Mouse (Mus musculus): ENCODE results near the gene Atxn7l1. TPM values are rescaled to one million over a fixed set of nuclear protein-coding genes. Genes with fewer than 3 reads are reported as not detected.

The Atxn7l1 gene
- total RNA-seq, 2 experiments from 2014 or later = 63.2 to 64.8 TPM

- DNase-seq (ENCODE audit: extremely low spot score in 1 of 2, low spot score in 2 of 2) = no peak
- intact Hi-C loops (cut with DNase I) = no loop called here
- no peak for TF ChIP-seq CTCF (IDR thresholded peaks at IDR 0.05)
- Histone ChIP-seq H3K4me3 (no peak overlapping the region), H3K27ac (no peak overlapping the region)
Measured at GRCm38 (mm10) chr12:33245455-33245854, 98.0 kb downstream of the Atxn7l1 start.

DNA sequence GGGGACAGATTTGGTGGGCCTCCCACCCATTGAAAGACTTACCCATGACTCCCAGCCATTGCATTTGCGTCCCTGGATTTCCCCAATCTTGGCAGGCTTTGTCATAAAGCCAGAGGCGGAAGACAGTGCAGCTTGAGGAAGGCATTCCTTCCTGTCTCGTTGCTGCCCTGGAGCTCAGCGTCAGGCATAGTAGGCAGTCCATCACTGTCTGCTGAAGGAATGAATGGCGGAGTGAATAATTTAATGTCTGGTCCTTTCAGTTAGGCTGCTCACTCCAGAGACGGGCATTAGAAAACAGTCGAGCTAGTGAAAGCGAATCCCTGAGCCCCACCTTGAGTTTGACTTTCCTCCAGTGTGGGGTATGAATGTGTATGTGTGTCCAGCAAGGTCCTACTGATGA lies 99.4 kb downstream of the Atxn7l1 start:
- no peak for TF ChIP-seq CTCF (IDR thresholded peaks at IDR 0.05)
- intact Hi-C loops (cut with DNase I) = no loop called here
- no peak overlapping the region for H3K27ac ChIP-seq
- DNase-seq (ENCODE audit: extremely low spot score in 1 of 2, low spot score in 2 of 2) = no peak
- H3K4me3 ChIP-seq = no peak overlapping the region

DNA sequence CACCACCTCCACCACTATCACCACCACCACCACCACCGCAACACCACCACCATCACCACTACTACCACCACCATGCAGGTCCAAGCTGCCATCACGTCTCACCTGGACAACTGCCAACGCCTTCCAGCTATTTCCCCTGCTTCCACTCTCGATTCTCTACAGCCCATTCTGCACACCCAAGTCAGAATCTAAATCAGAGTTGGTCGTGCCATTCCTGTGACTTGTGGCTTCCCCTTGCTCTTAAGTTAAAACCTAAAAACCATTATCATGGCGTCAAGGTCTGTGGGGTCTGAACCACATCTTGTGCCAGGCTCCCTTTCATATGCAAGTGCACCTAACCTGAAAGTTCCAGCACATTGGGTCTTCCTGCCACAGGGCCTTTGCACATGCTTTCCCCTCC lies 102.7 kb downstream of the Atxn7l1 start:
- no peak overlapping the region for H3K4me3 ChIP-seq
- intact Hi-C loops (cut with DNase I) = no loop called here
- DNase-seq (ENCODE audit: extremely low spot score in 1 of 2, low spot score in 2 of 2) = no peak
- TF ChIP-seq CTCF (IDR thresholded peaks at IDR 0.05) = no peak
- H3K27ac ChIP-seq = no peak overlapping the region

- H3K27ac ChIP-seq = no peak overlapping the region
- intact Hi-C loops (cut with DNase I) = no loop called here
- H3K4me3 ChIP-seq = no peak overlapping the region
- no peak for DNase-seq (ENCODE audit: extremely low spot score in 1 of 2, low spot score in 2 of 2)
- no peak for TF ChIP-seq CTCF (IDR thresholded peaks at IDR 0.05)
Measured at GRCm38 (mm10) chr12:33251399-33251798, 103.9 kb downstream of the Atxn7l1 start.

- no peak for TF ChIP-seq CTCF (IDR thresholded peaks at IDR 0.05)
- H3K27ac ChIP-seq = no peak overlapping the region
- no peak overlapping the region for H3K4me3 ChIP-seq
- DNase-seq (ENCODE audit: extremely low spot score in 1 of 2, low spot score in 2 of 2) = no peak
- intact Hi-C loops (cut with DNase I) = no loop called here
Measured at GRCm38 (mm10) chr12:33252621-33253020, 105.1 kb downstream of the Atxn7l1 start.

GRCm38 (mm10) chr12:33253206-33253605 lies 105.7 kb downstream of the Atxn7l1 start:
- DNase-seq (ENCODE audit: extremely low spot score in 1 of 2, low spot score in 2 of 2) = no peak
- intact Hi-C loops (cut with DNase I) = no loop called here
- no peak overlapping the region for H3K4me3 ChIP-seq
- H3K27ac ChIP-seq = no peak overlapping the region
- TF ChIP-seq CTCF (IDR thresholded peaks at IDR 0.05) = no peak

GRCm38 (mm10) chr12:33255256-33255655 lies 107.8 kb downstream of the Atxn7l1 start:
- intact Hi-C loops (cut with DNase I) = no loop called here
- no peak for TF ChIP-seq CTCF (IDR thresholded peaks at IDR 0.05)
- no peak for DNase-seq (ENCODE audit: extremely low spot score in 1 of 2, low spot score in 2 of 2)
- H3K4me3 ChIP-seq = no peak overlapping the region
- H3K27ac ChIP-seq = no peak overlapping the region

DNA sequence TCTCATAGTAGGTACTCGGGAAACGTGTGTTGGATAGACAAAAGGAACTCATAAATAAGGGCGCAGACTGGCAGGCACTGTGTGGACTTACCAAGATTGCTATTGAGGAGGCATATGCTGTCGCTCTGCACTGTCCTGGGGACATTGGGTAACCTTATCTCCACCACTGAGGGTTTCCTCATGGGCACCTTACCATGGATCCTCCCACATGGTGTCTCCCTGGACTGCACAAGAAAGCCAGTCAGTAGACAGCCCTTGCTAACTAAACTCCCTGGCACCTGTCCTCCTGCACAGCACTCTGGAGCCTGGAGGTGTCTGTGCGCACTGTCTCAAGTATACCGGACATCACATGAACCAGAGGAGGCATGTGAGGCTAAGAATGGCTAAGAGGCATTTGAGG lies 108.9 kb downstream of the Atxn7l1 start:
- Histone ChIP-seq H3K4me3 (no peak overlapping the region), H3K27ac (no peak overlapping the region)
- TF ChIP-seq CTCF (IDR thresholded peaks at IDR 0.05) = no peak
- no peak for DNase-seq (ENCODE audit: extremely low spot score in 1 of 2, low spot score in 2 of 2)
- intact Hi-C loops (cut with DNase I) = no loop called here

DNA sequence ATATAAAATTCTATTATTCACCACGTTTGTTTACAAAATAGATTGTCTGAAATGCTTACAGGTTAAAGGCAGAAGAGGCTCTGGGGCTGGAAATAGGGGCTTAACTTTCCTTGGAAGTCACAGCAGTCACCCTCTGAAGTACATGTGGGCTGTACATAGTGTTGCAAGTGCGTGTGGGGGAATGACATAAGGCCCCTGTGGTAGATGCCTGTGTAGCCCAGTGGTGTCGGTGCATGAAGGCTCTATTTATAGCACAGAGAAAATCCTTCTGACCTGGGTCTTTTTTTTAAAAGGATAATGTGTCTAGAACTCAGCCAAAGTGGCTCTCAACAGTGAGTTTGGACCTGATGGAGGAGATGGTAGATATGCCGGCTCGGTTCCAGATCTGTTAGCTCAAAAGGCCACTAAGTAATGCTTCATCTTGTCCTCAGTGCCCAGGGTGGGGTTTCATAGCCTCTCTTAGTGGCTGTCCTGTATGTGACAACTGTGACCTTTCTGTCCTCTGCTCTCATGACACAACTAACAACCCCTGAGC lies 111.6 kb downstream of the Atxn7l1 start:
- intact Hi-C loops (cut with DNase I) = no loop called here
- TF ChIP-seq CTCF (IDR thresholded peaks at IDR 0.05) = no peak
- Histone ChIP-seq H3K4me3 (no peak overlapping the region), H3K27ac (no peak overlapping the region)
- no peak for DNase-seq (ENCODE audit: extremely low spot score in 1 of 2, low spot score in 2 of 2)

GRCm38 (mm10) chr12:33260575-33260974 lies 113.1 kb downstream of the Atxn7l1 start:
- Histone ChIP-seq H3K27ac (no peak overlapping the region), H3K4me3 (no peak overlapping the region)
- intact Hi-C loops (cut with DNase I) = no loop called here
- TF ChIP-seq CTCF (IDR thresholded peaks at IDR 0.05) = no peak
- DNase-seq (ENCODE audit: extremely low spot score in 1 of 2, low spot score in 2 of 2) = no peak

DNA sequence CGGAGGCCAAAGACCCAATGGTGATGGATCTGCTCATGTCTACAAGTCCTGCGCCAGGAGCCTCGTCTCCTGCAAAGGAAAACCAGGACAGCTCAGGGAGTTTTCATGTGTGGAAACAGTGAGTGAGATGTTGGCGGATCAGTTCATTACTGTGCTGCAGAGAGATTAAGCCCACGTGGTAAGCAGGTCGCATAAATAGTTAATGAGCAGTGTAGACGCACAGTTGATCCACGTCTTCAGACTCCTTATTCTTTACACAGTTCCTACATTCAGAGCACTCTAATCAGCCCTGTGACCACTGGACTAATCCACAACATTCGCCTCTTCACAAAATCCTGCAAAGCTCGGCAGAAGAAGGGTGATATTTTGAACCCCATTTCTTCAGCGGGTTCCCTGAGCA lies 118.4 kb downstream of the Atxn7l1 start:
- no peak for TF ChIP-seq CTCF (IDR thresholded peaks at IDR 0.05)
- intact Hi-C loops (cut with DNase I) = loop anchor here (5.0 kb wide), 1 partner anchor 234 kb away; no protein-coding TSS in a partner anchor
- no peak overlapping the region for H3K4me3 ChIP-seq
- DNase-seq (ENCODE audit: extremely low spot score in 1 of 2, low spot score in 2 of 2) = no peak
- no peak overlapping the region for H3K27ac ChIP-seq

- no peak for TF ChIP-seq CTCF (IDR thresholded peaks at IDR 0.05)
- Histone ChIP-seq H3K4me3 (no peak overlapping the region), H3K27ac (no peak overlapping the region)
- intact Hi-C loops (cut with DNase I) = loop anchor here (5.0 kb wide), 1 partner anchor 236 kb away; no protein-coding TSS in a partner anchor
- DNase-seq (ENCODE audit: extremely low spot score in 1 of 2, low spot score in 2 of 2) = no peak
Measured at GRCm38 (mm10) chr12:33267965-33268364, 120.5 kb downstream of the Atxn7l1 start.

GRCm38 (mm10) chr12:33269743-33270142 lies 122.2 kb downstream of the Atxn7l1 start:
- DNase-seq (ENCODE audit: extremely low spot score in 1 of 2, low spot score in 2 of 2) = no peak
- TF ChIP-seq CTCF (IDR thresholded peaks at IDR 0.05) = peak; percentile 54
- Histone ChIP-seq H3K4me3 (no peak overlapping the region), H3K27ac (no peak overlapping the region)
- intact Hi-C loops (cut with DNase I) = loop anchor here (5.0 kb wide), 1 partner anchor 237 kb away; no protein-coding TSS in a partner anchor

Data from left cerebral cortex, adult 2 months (tissue).